Mouse (Mus musculus) mouse trophoblast stem cell (cell line): ENCODE measurements around the gene Hmgb2.
"Not testable (repeated sequence)": the region's sequence is repeated elsewhere in the genome, so short reads cannot be mapped to it uniquely, and the experiment has no call there.

Experiments used
- in situ Hi-C, 2 experiments: fragments of 300-500 bp; cut with MseI, MboI; formaldehyde crosslinking; loops; 2 replicates in 1 of 2; 3 replicates in 1 of 2; pipeline ENCODE4 v1.15.1; 2025

Gene Hmgb2

DNA sequence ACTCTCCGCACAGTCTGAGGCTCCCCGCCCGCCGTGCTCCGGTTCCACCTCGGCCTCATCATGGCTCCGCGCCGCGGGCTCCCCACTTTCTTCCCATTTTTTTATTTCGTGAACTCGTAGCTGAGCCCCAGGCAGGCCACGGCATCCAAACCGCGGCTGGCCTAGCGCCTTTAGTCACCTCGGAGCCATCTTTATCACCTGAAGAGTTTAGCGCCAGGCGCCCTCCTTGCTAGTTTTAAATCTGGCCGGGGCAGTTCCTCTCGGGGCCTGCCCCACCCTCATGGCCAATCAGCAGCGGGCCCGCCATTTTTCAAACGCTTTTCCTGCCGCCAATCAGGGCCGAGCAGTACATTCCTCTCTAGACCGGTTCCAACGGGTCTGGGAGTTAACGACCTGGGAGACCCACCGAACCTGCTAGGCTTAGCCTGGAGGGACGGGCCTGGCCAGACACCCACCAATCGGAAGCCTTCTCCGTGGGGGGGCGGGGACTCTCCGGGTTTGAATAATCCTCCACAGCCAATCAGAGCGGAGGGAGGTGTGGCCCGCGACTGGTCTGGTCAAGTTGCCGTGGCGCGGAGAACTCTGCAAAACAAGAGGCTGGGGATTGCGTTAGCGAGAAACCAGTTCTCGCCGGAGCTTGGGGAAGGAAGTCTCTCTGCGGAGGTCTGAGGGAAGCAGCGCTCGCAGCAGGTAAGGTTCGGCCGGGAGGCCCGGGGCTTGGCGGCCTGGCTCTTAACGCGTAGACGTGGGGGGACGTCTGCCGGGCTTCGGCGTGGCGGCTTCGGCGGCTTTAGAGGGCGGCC, at the start of gene Hmgb2:
Hmgb2 (plus strand) TSS at position 592 of the 803 bp plus-strand sequence.
- in situ Hi-C loops, result no loop called here

DNA sequence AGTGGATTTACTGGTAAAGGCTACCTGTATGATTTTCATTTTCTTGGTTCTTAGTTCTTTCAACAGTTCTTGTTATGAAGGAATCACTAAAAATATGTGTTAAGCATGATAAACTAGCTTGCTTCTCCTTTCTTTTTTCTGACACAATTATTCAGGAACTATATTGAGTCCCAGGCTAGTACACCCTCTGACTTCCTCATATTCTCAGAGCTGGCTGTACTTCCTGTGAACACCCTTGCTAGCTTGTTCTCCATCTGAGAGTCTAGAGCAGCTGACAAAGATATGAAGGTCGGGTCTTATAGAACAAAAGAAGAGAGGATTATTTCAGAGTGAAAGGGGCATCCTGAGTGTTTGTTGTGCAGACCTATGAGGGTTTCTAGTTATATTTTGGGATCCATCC, 48.9 kb upstream of the Hmgb2 start:
- in situ Hi-C loops, result no loop called here

DNA sequence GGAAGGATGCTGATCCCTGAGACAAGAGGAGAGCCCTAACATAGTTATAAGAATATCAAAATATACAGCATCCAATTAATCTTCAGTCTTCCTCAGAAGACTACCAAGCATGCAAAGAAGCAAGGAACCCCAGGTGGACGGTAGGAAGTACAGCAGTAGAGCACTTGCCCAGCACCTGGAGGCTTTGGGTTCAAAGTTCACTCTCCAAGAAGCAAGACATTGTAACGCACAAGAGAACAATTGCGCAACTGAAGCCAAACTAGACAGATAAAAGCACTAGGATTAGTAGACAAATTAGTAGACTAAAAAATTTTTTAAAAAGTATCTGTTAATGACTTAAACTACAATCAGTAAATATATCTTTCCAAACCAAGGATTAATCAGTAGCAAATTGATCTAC, 48.0 kb upstream of the Hmgb2 start:
- in situ Hi-C loops, result no loop called here

DNA sequence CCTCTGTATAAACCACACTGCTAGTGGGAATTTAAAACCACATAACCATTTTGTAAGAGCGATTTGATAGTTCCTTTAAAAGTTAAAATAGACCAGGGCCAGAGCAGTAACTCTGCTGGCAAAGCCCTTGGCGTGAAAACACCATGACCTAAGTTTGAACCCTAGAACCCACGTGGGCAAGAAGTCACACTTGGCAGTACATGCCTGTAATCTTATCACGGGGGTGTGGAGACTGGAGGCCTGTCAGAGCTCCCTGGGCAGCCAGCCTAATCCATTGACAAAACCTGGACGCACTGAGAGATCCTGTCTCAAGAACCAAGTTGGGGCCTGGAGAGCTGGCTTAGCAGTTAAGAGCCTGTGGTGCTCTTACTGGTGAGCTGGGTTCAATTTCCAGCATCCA, 43.1 kb upstream of the Hmgb2 start:
- in situ Hi-C loops, result no loop called here

DNA sequence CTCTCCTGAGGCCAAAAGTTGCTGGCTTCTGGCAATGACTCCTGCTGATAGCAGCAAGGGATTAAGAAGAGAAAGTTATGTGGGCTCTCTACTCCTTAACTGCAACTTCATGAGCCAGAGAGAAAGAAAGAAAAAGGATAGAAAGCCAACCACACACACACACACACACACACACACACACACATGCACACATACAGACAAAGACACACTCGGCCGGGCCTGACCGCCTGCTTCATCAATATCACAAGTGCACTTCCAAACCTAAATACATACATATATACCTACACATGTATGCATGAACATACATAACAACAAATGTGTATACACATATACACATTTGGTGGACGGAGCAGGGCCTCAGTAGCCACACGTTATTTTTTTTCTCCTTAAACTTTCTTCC, 40.8 kb upstream of the Hmgb2 start:
- in situ Hi-C loops, result no loop called here

DNA sequence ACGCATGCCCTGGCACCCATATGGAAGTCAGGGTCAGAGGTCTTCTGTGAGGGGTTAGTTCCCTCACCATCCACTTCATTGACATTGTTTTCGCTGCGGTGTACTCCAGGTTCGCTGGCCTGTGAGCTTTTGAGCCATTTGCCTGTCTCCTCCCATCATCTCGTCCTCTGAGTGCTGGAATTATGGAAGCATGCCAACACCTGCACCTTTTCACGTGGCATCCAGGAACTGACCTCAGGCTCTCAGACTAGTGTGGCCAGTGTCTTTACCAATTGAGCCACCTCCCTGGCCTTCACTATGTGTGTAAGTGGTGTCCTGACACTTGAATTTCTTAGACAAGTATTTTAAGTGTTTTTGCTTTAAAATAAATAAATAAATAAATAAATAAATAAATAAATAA, 38.0 kb upstream of the Hmgb2 start:
- in situ Hi-C loops, result no loop called here

DNA sequence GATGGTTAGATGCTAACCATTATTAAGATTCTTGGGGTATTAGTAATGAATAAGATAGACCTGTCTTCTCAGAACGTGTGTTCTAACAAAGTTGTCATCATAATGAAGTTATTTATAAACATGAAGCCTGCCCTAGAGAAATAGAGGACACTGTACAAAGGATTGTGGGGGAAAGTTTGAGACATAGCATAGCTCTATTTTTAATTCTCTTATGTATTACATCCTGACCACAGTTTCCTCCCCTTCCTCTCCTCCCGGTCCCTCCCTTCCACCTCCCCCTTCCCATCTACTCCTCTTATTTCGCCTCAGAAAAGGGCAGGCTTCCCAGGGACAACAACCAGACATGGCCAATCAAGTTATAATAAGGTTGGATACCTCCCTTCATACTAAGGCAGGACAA, 33.3 kb upstream of the Hmgb2 start:
- in situ Hi-C loops, result no loop called here

DNA sequence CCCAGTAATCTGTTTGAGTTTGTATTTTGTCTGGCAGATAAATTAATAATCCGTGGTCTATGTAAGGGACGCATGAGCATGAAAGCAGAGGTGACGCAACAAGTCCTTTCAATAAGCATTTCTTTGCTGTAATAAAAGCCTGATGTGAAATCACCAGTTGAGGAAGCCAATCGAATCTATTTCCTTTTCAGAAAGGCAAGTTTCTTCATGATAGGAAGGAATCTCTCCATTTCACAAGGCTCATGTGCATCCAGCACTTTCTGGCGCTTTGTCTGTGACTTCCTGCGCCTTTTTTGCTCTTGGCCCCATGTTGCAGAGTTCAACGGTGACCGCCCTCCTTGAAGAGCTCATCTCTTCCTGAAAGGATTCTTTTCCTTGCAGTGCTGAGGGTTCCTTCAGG, 32.0 kb upstream of the Hmgb2 start:
- in situ Hi-C loops, result no loop called here

DNA sequence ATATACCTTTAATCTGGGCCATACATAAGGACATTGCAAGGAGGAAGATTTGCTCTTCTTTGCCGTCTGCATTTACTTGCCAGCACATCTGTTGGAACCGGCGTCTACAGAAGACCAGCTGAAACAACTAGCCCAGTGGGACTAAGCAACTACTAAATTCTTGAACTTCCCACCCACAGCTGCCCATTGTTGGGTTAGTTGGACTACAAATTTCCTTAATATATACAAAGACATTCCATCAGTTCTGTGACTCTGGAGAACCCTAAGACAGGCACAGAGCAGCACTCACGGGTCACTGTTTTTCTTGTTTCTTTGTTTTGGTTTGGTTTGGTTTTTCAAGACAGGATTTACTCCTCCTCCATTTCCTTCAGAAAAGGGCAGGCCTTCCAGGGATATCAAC, 31.1 kb upstream of the Hmgb2 start:
- in situ Hi-C loops, result no loop called here

DNA sequence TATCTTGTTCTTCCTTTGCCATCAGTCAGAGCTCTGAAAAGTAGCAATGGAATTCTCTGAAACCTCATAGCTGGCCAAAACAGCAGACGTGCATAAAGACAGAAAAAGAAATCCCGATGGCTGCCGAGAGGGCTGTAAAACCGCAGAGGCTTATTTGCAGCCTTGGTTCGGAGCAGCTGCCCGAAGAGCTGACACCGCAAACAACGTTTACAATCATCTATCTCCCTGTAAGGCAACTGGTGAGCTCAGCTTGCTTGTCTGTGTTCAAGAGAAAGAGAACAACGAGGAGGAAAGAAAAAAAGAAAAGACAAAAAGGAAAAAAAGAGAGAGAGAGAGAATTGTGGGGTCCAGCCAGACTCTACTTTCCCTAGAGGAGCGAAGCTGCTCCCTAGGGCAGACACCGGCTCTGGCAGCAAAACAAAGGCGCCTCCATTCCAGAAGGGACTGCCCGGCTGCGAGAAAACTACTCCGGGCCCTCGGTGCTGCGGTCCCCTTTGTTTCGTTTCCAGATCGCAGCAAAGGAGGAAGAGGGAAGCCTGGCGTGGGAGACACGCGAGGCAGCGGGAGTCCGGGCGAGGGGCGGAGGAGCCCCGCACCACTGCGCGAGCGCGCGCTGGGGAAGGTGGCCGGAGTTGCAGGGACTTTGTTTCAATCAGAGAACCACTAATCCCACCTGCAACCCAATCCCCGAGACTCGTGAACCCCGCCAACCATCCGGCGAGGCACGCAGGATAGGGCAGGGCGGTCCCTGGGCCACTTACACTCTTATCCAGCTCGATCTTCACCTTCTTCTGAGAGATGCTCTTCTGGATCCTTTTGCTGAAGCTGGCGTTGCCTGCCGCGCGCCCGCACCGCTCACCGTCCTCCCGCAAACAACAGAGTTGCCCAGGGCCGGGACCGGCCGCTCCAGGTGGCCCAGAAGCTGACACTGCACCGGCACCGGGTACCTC, 24.9 kb upstream of the Hmgb2 start:
- in situ Hi-C loops, result no loop called here

DNA sequence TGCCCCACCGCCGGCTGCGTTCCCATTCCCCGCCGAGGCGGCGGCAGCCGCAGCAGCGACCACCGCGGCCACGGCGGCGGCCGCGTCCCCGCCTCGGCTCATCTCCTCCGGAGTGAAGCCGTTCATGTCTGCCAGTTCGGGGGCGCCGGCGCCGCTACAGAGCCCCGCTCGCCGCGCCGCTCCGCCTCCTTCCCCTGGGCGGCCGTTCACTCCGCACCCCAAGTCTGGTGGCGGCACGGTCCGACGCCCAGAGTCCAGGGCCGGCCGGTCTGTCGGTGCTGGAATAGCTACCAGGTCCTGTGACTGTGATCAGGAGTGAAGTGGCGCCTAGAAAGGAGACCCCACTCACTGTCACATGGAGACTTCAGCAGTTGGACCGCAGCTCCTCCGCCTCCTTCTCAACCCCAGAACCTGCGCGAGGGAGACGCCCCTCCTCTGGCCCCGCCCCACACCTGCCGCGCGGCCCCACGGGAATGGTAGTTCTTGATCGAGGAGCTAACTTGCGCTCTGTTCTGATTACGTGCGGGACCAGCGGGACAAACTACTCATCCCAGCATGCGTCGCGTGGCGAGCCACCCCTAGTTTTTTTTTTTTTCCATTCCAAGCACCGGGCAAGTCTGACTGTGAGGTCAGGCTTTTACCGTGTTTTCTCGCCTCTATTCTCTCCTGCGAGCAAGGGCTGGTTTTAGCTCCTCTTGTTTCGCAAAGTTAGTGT, 24.1 kb upstream of the Hmgb2 start, which contains the start of gene Sap30:
Sap30 (minus strand) TSS at position 420 of the 715 bp plus-strand sequence.
- in situ Hi-C loops, result no loop called here

DNA sequence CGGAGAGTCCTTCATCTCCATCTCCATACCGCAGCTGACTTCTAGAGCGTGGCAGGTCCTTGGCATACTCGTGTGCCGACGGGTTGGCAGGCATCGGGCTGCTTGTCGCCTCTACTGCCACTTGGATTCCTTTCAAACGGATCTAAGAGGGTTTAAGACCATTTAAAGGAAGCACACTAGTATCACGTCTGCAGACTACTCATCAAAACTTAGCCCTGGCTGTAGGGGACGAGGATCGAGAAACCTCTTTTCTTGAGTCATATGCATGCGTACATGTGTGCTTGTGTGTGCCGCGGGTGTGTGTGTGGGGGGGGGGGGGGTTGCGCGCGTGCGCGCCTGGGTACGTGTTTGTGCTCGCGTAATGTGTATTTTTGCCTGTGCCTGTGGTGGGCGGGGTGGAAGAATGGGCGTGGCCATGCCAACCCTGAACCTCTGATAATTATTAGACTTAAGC, 23.4 kb upstream of the Hmgb2 start:
- in situ Hi-C loops, result no loop called here

DNA sequence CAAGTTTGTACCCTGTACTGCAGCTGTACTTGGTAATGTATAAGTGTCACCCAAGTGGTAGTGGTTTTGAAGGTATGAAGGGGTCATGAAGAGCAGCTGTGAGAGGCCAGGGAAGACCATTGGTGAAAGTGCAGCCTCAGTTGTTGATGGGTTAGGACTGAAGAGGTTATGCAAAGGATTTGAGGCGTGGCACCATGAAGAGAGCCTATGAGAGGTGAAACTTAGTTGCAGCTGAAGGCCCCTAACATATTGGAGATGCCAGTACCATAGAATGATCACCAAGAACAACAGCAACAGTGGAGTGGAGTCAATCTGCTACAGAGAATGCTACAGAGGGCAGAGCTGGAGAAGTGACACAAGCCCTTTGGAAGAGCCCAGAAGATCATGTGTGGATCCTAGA, 22.3 kb upstream of the Hmgb2 start:
- in situ Hi-C loops, result no loop called here

DNA sequence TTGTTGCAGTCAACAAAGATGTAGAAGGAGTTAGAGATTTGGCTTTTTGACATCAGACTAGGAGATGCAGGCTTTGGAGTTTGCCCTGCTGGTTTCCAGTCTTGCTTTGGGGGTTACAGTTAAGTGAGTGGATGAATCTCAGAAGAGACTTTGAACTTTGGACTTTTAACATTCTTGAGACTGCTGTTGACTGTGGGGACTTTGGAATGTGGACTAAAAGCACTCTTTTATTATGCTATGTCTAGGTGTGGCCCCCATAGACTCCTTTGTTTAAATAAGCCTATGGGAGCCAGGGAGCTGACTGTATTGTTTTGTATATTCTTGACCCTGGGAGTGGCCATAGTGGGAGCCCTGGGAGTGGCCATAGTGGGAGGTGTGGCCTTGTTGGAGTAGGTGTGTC, 21.8 kb upstream of the Hmgb2 start:
- in situ Hi-C loops, result no loop called here

DNA sequence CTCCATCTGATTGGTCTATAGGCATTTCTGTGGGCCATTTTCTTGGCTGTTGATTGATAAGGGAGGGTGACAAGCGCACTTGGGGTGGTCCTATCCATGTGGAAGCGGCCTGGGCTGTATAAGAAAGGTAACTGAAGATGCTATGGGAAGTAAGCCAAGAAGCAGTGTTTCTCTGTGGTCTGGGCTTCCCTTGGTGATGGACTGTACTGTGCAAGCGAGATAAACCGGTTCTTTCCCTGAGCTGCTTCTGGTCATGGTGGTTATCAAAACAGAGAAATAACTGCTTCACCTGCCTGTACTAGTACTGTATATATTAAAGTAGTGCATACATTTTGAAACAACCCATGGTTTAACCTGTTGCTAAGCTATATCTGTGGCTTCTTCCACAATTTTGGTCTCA, 19.8 kb upstream of the Hmgb2 start:
- in situ Hi-C loops, result no loop called here

DNA sequence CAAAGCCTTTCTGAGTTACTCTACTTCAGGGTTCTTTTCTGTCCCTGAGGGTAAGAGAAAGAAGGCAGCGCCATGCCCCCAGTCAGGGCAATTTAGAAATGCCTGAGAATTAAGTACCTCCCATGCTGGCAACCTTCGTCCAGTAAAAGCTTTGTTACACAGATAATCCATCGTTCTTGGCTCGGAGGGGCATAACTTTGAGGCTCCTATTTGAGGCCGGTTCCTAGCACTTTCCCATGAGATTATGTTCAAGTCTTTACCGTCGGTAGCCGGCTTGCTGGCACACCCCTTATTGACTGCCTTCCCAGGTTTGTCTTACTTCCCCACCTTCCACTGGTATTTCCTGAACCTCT, 13.2 kb upstream of the Hmgb2 start:
- in situ Hi-C loops, result no loop called here

DNA sequence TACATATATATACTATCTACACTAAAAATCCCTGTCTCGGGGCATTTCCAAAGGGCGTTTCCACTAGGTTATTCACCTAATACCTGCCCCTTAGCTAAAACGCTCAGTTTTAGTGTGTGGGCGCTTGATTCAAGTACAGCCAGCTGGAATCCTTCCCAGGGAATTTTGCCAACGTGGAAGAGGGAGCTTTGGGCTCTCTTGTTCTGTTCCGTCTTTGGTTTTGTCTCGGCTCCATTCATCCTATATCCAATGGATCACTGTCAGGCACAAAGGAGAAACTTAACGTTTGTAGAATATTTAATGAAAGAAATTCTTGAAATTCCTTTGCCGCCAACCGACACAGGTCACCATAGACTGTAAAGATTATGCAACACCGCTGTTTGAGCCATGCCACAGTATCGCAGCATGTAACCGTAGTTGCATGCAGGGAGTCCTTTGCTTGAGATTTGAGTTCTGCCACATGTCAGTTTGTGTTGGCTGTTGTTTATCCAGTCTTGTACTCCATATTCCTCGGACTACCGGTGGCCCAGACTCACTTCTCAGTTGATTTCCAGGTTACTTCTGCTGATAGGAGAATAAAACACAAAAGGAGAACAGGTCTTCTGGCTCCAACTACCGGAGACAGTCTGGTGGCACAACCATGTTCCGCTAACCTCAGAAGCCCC, 12.7 kb upstream of the Hmgb2 start:
- in situ Hi-C loops, result no loop called here

DNA sequence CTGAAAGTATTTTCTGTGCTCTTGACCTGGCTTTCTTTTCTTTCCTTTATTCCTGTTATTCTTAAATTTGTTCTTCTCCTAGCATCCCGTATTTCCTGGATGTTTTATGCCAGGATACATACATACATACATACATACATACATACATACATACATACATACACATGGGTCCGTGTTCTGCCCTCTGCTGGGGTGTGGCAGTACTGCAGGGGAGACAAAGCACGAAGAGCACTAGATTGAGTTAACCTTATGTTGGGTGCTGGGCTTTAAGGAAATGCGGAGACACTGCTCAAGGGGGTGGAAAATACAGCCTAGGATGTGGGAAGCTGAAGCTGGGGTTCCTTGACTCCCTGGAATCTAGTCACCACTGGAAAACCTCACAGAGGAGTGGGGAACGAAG, 8.1 kb upstream of the Hmgb2 start:
- in situ Hi-C loops, result no loop called here

DNA sequence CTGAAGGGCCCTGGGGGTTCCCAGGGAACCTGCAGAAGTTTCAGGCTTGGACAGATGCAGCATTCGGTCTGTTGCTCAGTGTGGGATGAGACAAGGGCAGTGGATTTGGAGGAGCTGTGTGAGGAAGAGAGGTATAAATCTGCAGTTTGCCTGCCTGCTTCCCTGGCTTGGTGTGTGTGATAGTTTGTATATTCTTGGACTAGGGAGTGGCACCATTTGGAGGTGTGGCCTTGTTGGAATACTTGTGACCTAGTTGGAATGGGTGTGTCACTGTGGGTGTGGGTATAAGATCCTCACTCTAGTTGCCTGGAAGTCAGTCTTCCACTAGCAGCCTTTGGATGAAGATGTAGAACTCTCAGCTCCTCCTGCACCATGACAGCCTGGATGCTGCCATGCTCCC, 6.2 kb upstream of the Hmgb2 start:
- in situ Hi-C loops, result not testable (repeated sequence)

DNA sequence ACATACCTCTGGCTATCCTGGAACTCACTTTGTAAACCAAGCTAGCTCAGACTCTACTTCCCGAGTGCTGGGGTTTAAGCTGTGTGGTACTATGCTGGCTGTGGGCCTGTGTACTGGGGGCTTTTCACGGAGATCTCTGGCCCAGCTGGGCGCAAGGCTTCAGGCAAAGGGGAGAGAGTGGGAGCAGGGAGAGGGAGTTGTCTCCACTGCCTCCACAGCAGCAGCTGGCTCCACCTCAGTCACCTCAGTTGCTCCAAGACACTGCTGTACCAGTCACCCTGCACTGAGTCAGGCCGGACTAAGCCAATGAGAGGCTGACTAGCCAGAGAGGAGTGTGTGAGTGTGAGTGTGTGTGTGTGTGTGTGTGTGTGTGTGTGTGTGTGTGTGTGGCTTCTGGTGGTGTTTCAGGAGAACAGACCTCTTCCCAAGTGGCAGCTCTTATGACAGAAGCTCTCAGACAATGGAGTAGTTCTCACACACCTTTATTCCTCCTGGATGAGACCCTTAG, 4.1 kb upstream of the Hmgb2 start:
- in situ Hi-C loops, result no loop called here

DNA sequence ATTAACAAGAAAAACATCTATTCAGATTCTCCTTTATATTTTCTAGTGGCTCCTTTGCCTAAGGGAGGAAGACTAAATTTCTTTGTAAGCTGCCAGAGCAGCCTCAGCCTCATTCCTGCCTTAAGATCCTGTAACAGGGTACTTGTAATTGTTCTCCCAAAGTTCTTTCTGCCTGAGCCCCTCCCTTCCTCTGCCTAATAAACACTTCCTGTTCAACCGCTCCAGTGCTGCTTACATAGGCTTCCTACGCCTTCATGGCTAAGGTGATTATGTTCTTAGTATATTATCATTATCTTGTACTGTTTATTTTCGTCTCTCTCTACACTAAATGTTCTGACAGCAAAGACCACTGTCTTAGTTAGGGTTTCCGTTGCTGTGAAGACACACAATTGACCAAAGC, 3.0 kb upstream of the Hmgb2 start:
- in situ Hi-C loops, result no loop called here
